Mouse (Mus musculus) G1E (cell line): Measurements from ENCODE around the gene Trim11.

Source experiments
- CTCF ChIP-seq: IDR thresholded peaks from 2 replicates; pipeline ENCODE4 v1.5.1; 2012; ENCODE audit warnings: low read depth, low read length, inconsistent platforms, mixed read lengths
- POLR2AphosphoS5 ChIP-seq: IDR thresholded peaks from 2 replicates; pipeline ENCODE4 v1.6.1; 2012; ENCODE audit warnings: low read depth, low read length, inconsistent platforms; ENCODE audit not compliant: insufficient replicate concordance

GRCm38 (mm10) chr11:58947798-58948528 is 29.9 kb upstream of the Trim11 start:
- TF ChIP-seq POLR2AphosphoS5, result no peak
- no peak for TF ChIP-seq CTCF
